Mouse (Mus musculus) testis, adult 2 months (tissue): ENCODE data around the gene Dexi.

Experiments used
- CTCF ChIP-seq: fragments of 200-500 bp; IDR thresholded peaks from 2 replicates; pipeline ENCODE4 v1.5.1; 2012; ENCODE audit warnings: low read depth, mild to moderate bottlenecking, inconsistent platforms, low read length, moderate library complexity; ENCODE audit not compliant: control insufficient read depth, insufficient read depth, insufficient replicate concordance
- POLR2A ChIP-seq: fragments of 200-500 bp; IDR thresholded peaks from 2 replicates; pipeline ENCODE4 v1.6.1; 2012; ENCODE audit warnings: low read depth, mild to moderate bottlenecking, inconsistent platforms, low read length, moderate library complexity; ENCODE audit not compliant: control insufficient read depth

GRCm38 (mm10) chr16:10507445-10507844, 35.4 kb downstream of the Dexi start:
- TF ChIP-seq POLR2A (no peak), CTCF (no peak)
